Mouse (Mus musculus) heart, embryonic 12.5 days (tissue): ENCODE results near the gene Adamtsl3. TPM values are rescaled to one million over a fixed set of nuclear protein-coding genes. Genes with fewer than 3 reads are reported as not detected.

ENCODE experiments used
- ATAC-seq: fragments of 200-750 bp; cut with Nextera tagmentation; 2 replicates; pipeline ENCODE4 v1.8.0; 2017; ENCODE audit warnings: moderate TSS enrichment, moderate library complexity; ENCODE audit not compliant: insufficient number of reproducible peaks, low FRiP score
- H3K27ac ChIP-seq: fragments of 300-500 bp; sonication (generic); 2 replicates; pipeline ENCODE4 v1.5.1; 2016; ENCODE audit warnings: mild to moderate bottlenecking, moderate library complexity; ENCODE audit not compliant: poor library complexity, severe bottlenecking
- H3K27me3 ChIP-seq: fragments of 300-500 bp; sonication (generic); replicated peaks from 2 replicates; pipeline ENCODE4 v1.6.1; 2016; ENCODE audit warnings: mild to moderate bottlenecking, moderate library complexity
- H3K36me3 ChIP-seq: fragments of 300-500 bp; sonication (generic); 2 replicates; pipeline ENCODE4 v1.6.1; 2016; ENCODE audit warnings: mild to moderate bottlenecking, moderate library complexity
- H3K4me1 ChIP-seq: fragments of 300-500 bp; sonication (generic); replicated peaks from 2 replicates; pipeline ENCODE4 v1.6.1; 2016; ENCODE audit warnings: mild to moderate bottlenecking
- H3K4me2 ChIP-seq: fragments of 300-500 bp; sonication (generic); 2 replicates; pipeline ENCODE4 v1.6.1; 2016; ENCODE audit warnings: mild to moderate bottlenecking, moderate library complexity
- H3K4me3 ChIP-seq: fragments of 300-500 bp; sonication (generic); 2 replicates; pipeline ENCODE4 v1.5.1; 2016; ENCODE audit warnings: mild to moderate bottlenecking
- H3K9ac ChIP-seq: fragments of 300-500 bp; sonication (generic); 2 replicates; pipeline ENCODE4 v1.6.1; 2016; ENCODE audit warnings: mild to moderate bottlenecking, moderate library complexity
- H3K9me3 ChIP-seq: fragments of 300-500 bp; sonication (generic); replicated peaks from 2 replicates; pipeline ENCODE4 v1.6.1; 2016; ENCODE audit warnings: mild to moderate bottlenecking, moderate library complexity
- WGBS: fragments of 180-500 bp; shearing (Covaris S2); methylation state at CpG from one replicate; pipeline ENCODE4 v1.1.7; 2016; 5-methylcytosine and 5-hydroxymethylcytosine counted together
- polyA plus RNA-seq: library from polyadenylated mRNA; unstranded; fragments of >200 nt; fragmentation: Nextera tagmentation; extraction: Ambion mirVana; gene quantifications from 2 replicates; pipeline ENCODE4 v1.2.1, GENCODE M21; 2016

Adamtsl3 gene
- polyA plus RNA-seq, 1 experiment from 2014 or later: 0.57 TPM

- H3K4me2 ChIP-seq: no peak overlapping the region
- no peak overlapping the region for H3K9ac ChIP-seq
- no peak overlapping the region for H3K4me3 ChIP-seq
- no peak overlapping the region for H3K27ac ChIP-seq
- WGBS: 55% methylated on average over 6 of the region's 6 CpGs
- H3K9me3 ChIP-seq: no peaks in the 10 kb centered on the region
- no peaks in the 10 kb centered on the region for H3K36me3 ChIP-seq
- peaks cover 10% of the 10 kb centered on the region for H3K4me1 ChIP-seq
- no peak for ATAC-seq
- H3K27me3 ChIP-seq: peaks cover 39% of the 10 kb centered on the region
Measured at GRCm38 (mm10) chr7:82330860-82331259, 4.6 kb upstream of the Adamtsl3 start.

GRCm38 (mm10) chr7:82334000-82334399 lies 1.5 kb upstream of the Adamtsl3 start:
- Histone ChIP-seq H3K36me3 (no peaks in the 10 kb centered on the region), H3K4me2 (no peak overlapping the region), H3K27ac (no peak overlapping the region), H3K9ac (no peak overlapping the region), H3K27me3 (peaks cover 68% of the 10 kb centered on the region), H3K4me3 (no peak overlapping the region), H3K9me3 (no peaks in the 10 kb centered on the region), H3K4me1 (peaks cover 17% of the 10 kb centered on the region)
- no peak for ATAC-seq
- 67% methylated on average over 1 of the region's 1 CpGs for WGBS

- Histone ChIP-seq H3K4me3 (peak overlapping the region; percentile 66), H3K4me1 (peaks cover 17% of the 10 kb centered on the region), H3K27ac (no peak overlapping the region), H3K27me3 (peaks cover 66% of the 10 kb centered on the region), H3K4me2 (peak overlapping the region; percentile 91), H3K36me3 (no peaks in the 10 kb centered on the region), H3K9ac (peak overlapping the region; percentile 42), H3K9me3 (no peaks in the 10 kb centered on the region)
- WGBS: under 1% methylated on average over 34 of the region's 34 CpGs
- no peak; the same call in 1 of the 2 replicates for ATAC-seq
Measured at GRCm38 (mm10) chr7:82336132-82336531, 638 bp downstream of the Adamtsl3 start.

GRCm38 (mm10) chr7:82338121-82338520 lies 2.6 kb downstream of the Adamtsl3 start:
- Histone ChIP-seq H3K9me3 (no peaks in the 10 kb centered on the region), H3K4me3 (no peak overlapping the region), H3K4me1 (peaks cover 20% of the 10 kb centered on the region), H3K27ac (no peak overlapping the region), H3K36me3 (no peaks in the 10 kb centered on the region), H3K4me2 (no peak overlapping the region), H3K27me3 (peaks cover 60% of the 10 kb centered on the region), H3K9ac (no peak overlapping the region)
- no peak for ATAC-seq
- 82% methylated on average over 9 of the region's 9 CpGs for WGBS

GRCm38 (mm10) chr7:82338532-82338931 lies 3.0 kb downstream of the Adamtsl3 start:
- H3K9ac ChIP-seq: no peak overlapping the region
- no peaks in the 10 kb centered on the region for H3K36me3 ChIP-seq
- peaks cover 20% of the 10 kb centered on the region for H3K4me1 ChIP-seq
- 77% methylated on average over 4 of the region's 4 CpGs for WGBS
- no peaks in the 10 kb centered on the region for H3K9me3 ChIP-seq
- no peak for ATAC-seq
- H3K27ac ChIP-seq: no peak overlapping the region
- H3K27me3 ChIP-seq: peaks cover 56% of the 10 kb centered on the region
- H3K4me2 ChIP-seq: no peak overlapping the region
- H3K4me3 ChIP-seq: no peak overlapping the region

GRCm38 (mm10) chr7:82339214-82339613 lies 3.7 kb downstream of the Adamtsl3 start:
- Histone ChIP-seq H3K4me3 (no peak overlapping the region), H3K4me1 (peaks cover 20% of the 10 kb centered on the region), H3K36me3 (no peaks in the 10 kb centered on the region), H3K4me2 (no peak overlapping the region), H3K9ac (no peak overlapping the region), H3K27ac (no peak overlapping the region), H3K27me3 (peaks cover 49% of the 10 kb centered on the region), H3K9me3 (no peaks in the 10 kb centered on the region)
- ATAC-seq: no peak
- 42% methylated on average over 3 of the region's 3 CpGs for WGBS

GRCm38 (mm10) chr7:82341476-82341875 lies 6.0 kb downstream of the Adamtsl3 start:
- 33% methylated on average over 8 of the region's 8 CpGs for WGBS
- ATAC-seq: no peak

GRCm38 (mm10) chr7:82346706-82347105 lies 11.2 kb downstream of the Adamtsl3 start:
- no peak overlapping the region for H3K4me3 ChIP-seq
- no peaks in the 10 kb centered on the region for H3K36me3 ChIP-seq
- H3K9ac ChIP-seq: no peak overlapping the region
- no peaks in the 10 kb centered on the region for H3K27me3 ChIP-seq
- H3K4me1 ChIP-seq: no peaks in the 10 kb centered on the region
- 69% methylated on average over 2 of the region's 2 CpGs for WGBS
- no peak for ATAC-seq
- H3K9me3 ChIP-seq: no peaks in the 10 kb centered on the region
- no peak overlapping the region for H3K27ac ChIP-seq
- no peak overlapping the region for H3K4me2 ChIP-seq

More at GRCm38 (mm10) chr7:82341476-82341875, 6.0 kb downstream of the Adamtsl3 start:
- H3K4me3 ChIP-seq: no peak overlapping the region
- H3K9me3 ChIP-seq: no peaks in the 10 kb centered on the region
- no peak overlapping the region for H3K4me2 ChIP-seq
- no peak overlapping the region for H3K27ac ChIP-seq
- H3K27me3 ChIP-seq: peaks cover 27% of the 10 kb centered on the region
- no peak overlapping the region for H3K9ac ChIP-seq
- peaks cover 5% of the 10 kb centered on the region; the same call in 1 of the 2 replicates for H3K4me1 ChIP-seq
- H3K36me3 ChIP-seq: no peaks in the 10 kb centered on the region

- no peak overlapping the region for H3K27ac ChIP-seq
- no peak for ATAC-seq
Measured at GRCm38 (mm10) chr7:82349796-82350195, 14.3 kb downstream of the Adamtsl3 start.

GRCm38 (mm10) chr7:82350421-82350820 lies 14.9 kb downstream of the Adamtsl3 start:
- 73% methylated on average over 3 of the region's 3 CpGs for WGBS
- Histone ChIP-seq H3K4me1 (no peaks in the 10 kb centered on the region), H3K27me3 (no peaks in the 10 kb centered on the region)

More at GRCm38 (mm10) chr7:82349796-82350195, 14.3 kb downstream of the Adamtsl3 start:
- Histone ChIP-seq H3K36me3 (no peaks in the 10 kb centered on the region), H3K9ac (no peak overlapping the region), H3K27me3 (no peaks in the 10 kb centered on the region), H3K9me3 (no peaks in the 10 kb centered on the region), H3K4me3 (no peak overlapping the region), H3K4me2 (no peak overlapping the region), H3K4me1 (no peaks in the 10 kb centered on the region)
- 81% methylated on average over 7 of the region's 7 CpGs for WGBS

GRCm38 (mm10) chr7:82359146-82359545 lies 23.7 kb downstream of the Adamtsl3 start:
- no peaks in the 10 kb centered on the region for H3K36me3 ChIP-seq
- H3K27ac ChIP-seq: no peak overlapping the region
- H3K4me1 ChIP-seq: no peaks in the 10 kb centered on the region
- H3K9me3 ChIP-seq: no peaks in the 10 kb centered on the region
- ATAC-seq: no peak
- H3K9ac ChIP-seq: no peak overlapping the region
- WGBS: 76% methylated on average over 5 of the region's 5 CpGs
- H3K4me3 ChIP-seq: no peak overlapping the region
- H3K27me3 ChIP-seq: no peaks in the 10 kb centered on the region
- H3K4me2 ChIP-seq: no peak overlapping the region

More at GRCm38 (mm10) chr7:82350421-82350820, 14.9 kb downstream of the Adamtsl3 start:
- Histone ChIP-seq H3K4me3 (no peak overlapping the region), H3K4me2 (no peak overlapping the region), H3K27ac (no peak overlapping the region), H3K36me3 (no peaks in the 10 kb centered on the region), H3K9ac (no peak overlapping the region), H3K9me3 (no peaks in the 10 kb centered on the region)
- no peak for ATAC-seq

- 54% methylated on average over 5 of the region's 5 CpGs for WGBS
- H3K27ac ChIP-seq: no peak overlapping the region
- no peak overlapping the region for H3K9ac ChIP-seq
- H3K9me3 ChIP-seq: no peaks in the 10 kb centered on the region
- H3K36me3 ChIP-seq: no peaks in the 10 kb centered on the region
- H3K4me2 ChIP-seq: no peak overlapping the region
- H3K4me1 ChIP-seq: no peaks in the 10 kb centered on the region
- H3K27me3 ChIP-seq: no peaks in the 10 kb centered on the region
- H3K4me3 ChIP-seq: no peak overlapping the region
- no peak for ATAC-seq
Measured at GRCm38 (mm10) chr7:82359674-82360073, 24.2 kb downstream of the Adamtsl3 start.
